In the genomic region with DNA sequence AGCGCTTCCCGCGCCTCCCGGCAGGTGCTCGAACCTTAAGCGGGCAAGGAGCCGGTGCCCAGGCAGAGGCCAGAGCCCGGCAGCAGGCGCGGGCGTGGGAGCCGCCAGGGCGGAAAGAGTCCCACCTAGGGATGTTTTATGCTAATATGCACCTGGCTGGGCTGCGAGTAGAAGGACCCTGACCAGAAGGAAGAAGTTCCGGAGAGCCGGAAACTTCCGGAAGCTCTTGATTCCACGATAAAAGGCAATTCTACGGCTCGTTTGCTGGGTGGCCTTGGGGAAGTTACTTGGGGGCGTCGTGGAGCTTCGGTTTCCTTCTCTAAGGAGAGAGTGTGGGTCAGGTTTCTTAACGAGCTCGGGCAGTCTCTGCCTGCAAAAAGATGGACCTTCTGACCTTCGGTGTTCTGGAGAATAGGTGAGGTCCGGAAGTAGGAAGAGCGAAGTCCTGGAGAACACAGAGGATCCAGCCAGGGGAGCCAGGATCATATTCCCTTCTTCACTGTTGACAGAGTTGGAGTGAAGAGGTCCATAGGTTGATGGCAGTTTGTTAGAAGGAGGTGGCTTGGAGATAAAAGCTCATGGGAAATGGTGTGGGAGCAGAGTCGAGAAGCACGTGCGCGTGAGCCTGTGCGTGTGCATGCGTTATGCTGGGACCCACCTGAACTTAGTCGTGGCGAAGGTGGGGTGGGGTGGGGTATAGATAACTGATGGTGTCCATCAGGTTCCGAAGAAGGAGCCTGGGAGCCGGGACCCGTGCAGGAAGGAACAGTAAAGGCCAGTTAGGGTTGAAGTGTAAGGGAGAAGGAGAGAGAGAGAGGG, we compare ENCODE assay signal across 9 mouse cellular contexts. TPM values are rescaled to one million over a fixed set of nuclear protein-coding genes. Genes with fewer than 3 reads are reported as not detected.
A peak's percentile ranks its signal among the peaks of the same experiment; 100 is the strongest.
DNase-seq lines count a peak whose midpoint lies in the region; ATAC-seq and TF ChIP-seq lines count a peak whose summit lies in the region.
"Had no signal": no experiment of that assay in that cellular context is flagged by ENCODE, and none has a peak within 500 bp of the region (broad histone marks: within the 10 kb centered on the region; RNA-seq: fewer than 3 reads in every experiment).

No protein-coding gene starts in this region.

- H3K4me1 ChIP-seq in heart, postnatal 0 days (ENCODE audit: control insufficient read depth, insufficient read depth), result peaks cover 28% of the 10 kb centered on the region
- no peaks in the 10 kb centered on the region; the same call in 1 of the 2 replicates for H3K4me1 ChIP-seq in brown adipose tissue, adult 24 weeks (ENCODE audit: control insufficient read depth, insufficient read depth, insufficient read length, low read length)
- H3K4me1 ChIP-seq in hindbrain, embryonic 15.5 days (replicated peaks), result peaks cover 37% of the 10 kb centered on the region
- peaks cover 32% of the 10 kb centered on the region for H3K4me1 ChIP-seq in midbrain, embryonic 14.5 days (ENCODE audit: control insufficient read depth, insufficient read depth, low read length)

- H3K4me3 ChIP-seq in heart, postnatal 0 days (ENCODE audit: low read depth, low read length), result peak overlapping the region; percentile 38
- 0 out of 2 replicates have a peak overlapping the region, but pooled peaks have one; percentile 12 for H3K4me3 ChIP-seq in brown adipose tissue, adult 24 weeks (ENCODE audit: insufficient read depth, low read depth, low read length)
- peak overlapping the region; percentile 32 for H3K4me3 ChIP-seq in hindbrain, embryonic 15.5 days
- H3K4me3 ChIP-seq in midbrain, embryonic 14.5 days (replicated peaks; ENCODE audit: low read depth, low read length), result peak overlapping the region; percentile 34

- H3K9me3 ChIP-seq in heart, postnatal 0 days (replicated peaks; ENCODE audit: control insufficient read depth, low read length), result no peaks in the 10 kb centered on the region
- no peaks in the 10 kb centered on the region for H3K9me3 ChIP-seq in hindbrain, embryonic 15.5 days
- H3K9me3 ChIP-seq in midbrain, embryonic 14.5 days (ENCODE audit: control insufficient read depth, low read length), result no peaks in the 10 kb centered on the region

- peak overlapping the region; percentile 60 for H3K4me2 ChIP-seq in heart, postnatal 0 days (ENCODE audit: low read depth, low read length)
- H3K4me2 ChIP-seq in hindbrain, embryonic 15.5 days, result peak overlapping the region; percentile 57
- H3K4me2 ChIP-seq in midbrain, embryonic 14.5 days (ENCODE audit: low read length), result peak overlapping the region; percentile 60

- no peak for TF ChIP-seq EP300 in heart, postnatal 0 days (IDR thresholded peaks at IDR 0.05; ENCODE audit: low read depth)

- TF ChIP-seq CTCF in heart, postnatal 0 days (IDR thresholded peaks at IDR 0.05; ENCODE audit: low read depth), result no peak

- H3K27ac ChIP-seq in heart, postnatal 0 days (ENCODE audit: low read depth), result no peak overlapping the region
- H3K27ac ChIP-seq in brown adipose tissue, adult 24 weeks (replicated peaks; ENCODE audit: low read depth, low read length), result no peak overlapping the region
- no peak overlapping the region for H3K27ac ChIP-seq in hindbrain, embryonic 15.5 days (replicated peaks)
- no peak overlapping the region for H3K27ac ChIP-seq in midbrain, embryonic 14.5 days (replicated peaks; ENCODE audit: low read depth, low read length)

- H3K27me3 ChIP-seq in heart, postnatal 0 days (ENCODE audit: control insufficient read depth, insufficient read depth, low read length), result peaks cover 4% of the 10 kb centered on the region
- peaks cover 30% of the 10 kb centered on the region for H3K27me3 ChIP-seq in hindbrain, embryonic 15.5 days
- H3K27me3 ChIP-seq in midbrain, embryonic 14.5 days (ENCODE audit: control insufficient read depth, insufficient read depth, low read length), result peaks cover 27% of the 10 kb centered on the region
- H3K27me3 ChIP-seq: Patski had no signal

- no peak for ATAC-seq in heart, postnatal 0 days (ENCODE audit: insufficient read depth, low read depth)
- no peak for ATAC-seq in hindbrain, embryonic 15.5 days (ENCODE audit: low FRiP score, low read depth)
- no peak for ATAC-seq in midbrain, embryonic 14.5 days (ENCODE audit: low FRiP score, low TSS enrichment)
- ATAC-seq: Patski had no signal

- no peaks in the 10 kb centered on the region for H3K36me3 ChIP-seq in heart, postnatal 0 days (replicated peaks; ENCODE audit: control insufficient read depth, insufficient read depth, low read length)
- no peaks in the 10 kb centered on the region for H3K36me3 ChIP-seq in hindbrain, embryonic 15.5 days
- H3K36me3 ChIP-seq in midbrain, embryonic 14.5 days (ENCODE audit: control insufficient read depth, insufficient read depth, low read length), result no peaks in the 10 kb centered on the region

- no peak for DNase-seq in heart, postnatal 0 days (ENCODE audit: low spot score)
- no peak for DNase-seq in heart, adult 9 months (ENCODE audit: low spot score in 2 of 2)
- DNase-seq in midbrain, embryonic 14.5 days, result no peak
- no peak for DNase-seq in cerebellum, adult 8-10 months
- no peak for DNase-seq in retina, embryonic 14.5 days (ENCODE audit: low spot score)
- DNase-seq in ovary, postnatal 14 days (ENCODE audit: low spot score), result no peak

- 8% methylated on average over 39 of the region's 39 CpGs for WGBS in heart, postnatal 0 days
- WGBS in hindbrain, embryonic 15.5 days, result 6% methylated on average over 39 of the region's 39 CpGs
- WGBS in midbrain, embryonic 14.5 days, result 5% methylated on average over 39 of the region's 39 CpGs

- H3K9ac ChIP-seq in heart, postnatal 0 days (replicated peaks; ENCODE audit: low read depth, low read length), result peak overlapping the region; percentile 14; the same call in 1 of the 2 replicates
- no peak overlapping the region for H3K9ac ChIP-seq in hindbrain, embryonic 15.5 days
- peak overlapping the region; percentile 27; the same call in 1 of the 2 replicates for H3K9ac ChIP-seq in midbrain, embryonic 14.5 days (replicated peaks; ENCODE audit: low read length)

RNA-seq across cellular contexts. Expression of a gene that starts 44.4 kb away (rescaled TPM):
- 8.5 and 9.6 TPM in 2 replicates for total RNA-seq in heart, postnatal 0 days (2014; rRNA removed; ENCODE audit: low replicate concordance)
- 6.2 and 6.8 TPM in 2 replicates for polyA plus RNA-seq in heart, postnatal 0 days (2015; fragmentation: Nextera tagmentation; extraction: Ambion mirVana)
- not detected in 2 replicates for polyA plus RNA-seq in brown adipose tissue, adult 24 weeks (2012; ENCODE audit: insufficient read depth, insufficient read length, missing spikeins)
- polyA plus RNA-seq in hindbrain, embryonic 15.5 days (2015; fragmentation: Nextera tagmentation; extraction: Ambion mirVana), result 12.2 and 12.9 TPM in 2 replicates
- polyA plus RNA-seq in midbrain, embryonic 14.5 days (2014; fragmentation: Nextera tagmentation; extraction: Ambion mirVana), result 12.3 and 14.0 TPM in 2 replicates
